Mouse (Mus musculus) lung, adult 2 months (tissue): ENCODE measurements around the gene Zc4h2.

ENCODE experiments used
- CTCF ChIP-seq: fragments of 200-500 bp; IDR thresholded peaks from 2 replicates; pipeline ENCODE4 v1.5.1; 2011; ENCODE audit warnings: mild to moderate bottlenecking, low read length, control low read depth; ENCODE audit not compliant: insufficient read depth
- POLR2A ChIP-seq: fragments of 200-500 bp; IDR thresholded peaks from 2 replicates; pipeline ENCODE4 v1.6.1; 2011; ENCODE audit warnings: low read depth, mild to moderate bottlenecking, control low read depth, low read length, borderline replicate concordance; ENCODE audit errors: extremely low read depth

DNA sequence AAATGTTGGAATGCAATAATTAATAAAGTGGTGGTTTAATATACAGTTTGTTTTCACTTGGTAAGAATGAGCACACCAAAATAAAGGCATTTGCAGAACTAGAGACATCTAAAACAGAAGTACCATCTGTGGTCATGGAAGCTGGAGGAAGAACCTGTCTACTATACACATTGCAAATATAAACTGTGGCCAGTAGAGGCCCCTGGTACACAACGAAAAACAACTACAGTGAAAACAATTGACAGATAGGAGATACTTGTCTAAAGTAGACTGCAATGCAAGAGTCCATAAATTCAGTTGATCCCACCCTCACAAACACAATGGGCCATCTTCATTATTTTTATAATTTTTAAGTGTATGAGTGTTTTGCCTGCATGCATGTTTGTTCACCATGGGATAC lies 28.8 kb upstream of the Zc4h2 start:
- TF ChIP-seq CTCF (no peak), POLR2A (no peak)
